Mouse (Mus musculus) liver, embryonic 16.5 days (tissue): Measurements from ENCODE around the gene AL607142.1. TPM values are rescaled to one million over a fixed set of nuclear protein-coding genes. Genes with fewer than 3 reads are reported as not detected.

Experiments used
- ATAC-seq: fragments of 200-750 bp; cut with Nextera tagmentation; 2 replicates; pipeline ENCODE4 v1.8.0; 2017; ENCODE audit warnings: low read depth, mild to moderate bottlenecking, moderate number of reproducible peaks, moderate library complexity
- H3K27ac ChIP-seq: fragments of 300-500 bp; sonication (generic); 2 replicates; pipeline ENCODE4 v1.5.1; 2014; ENCODE audit warnings: mild to moderate bottlenecking, low read length
- H3K27me3 ChIP-seq: fragments of 300-500 bp; sonication (generic); 2 replicates; pipeline ENCODE4 v1.6.1; 2014; ENCODE audit warnings: low read depth, low read length, mixed read lengths; ENCODE audit not compliant: control insufficient read depth, insufficient read depth
- H3K36me3 ChIP-seq: fragments of 300-500 bp; sonication (generic); 2 replicates; pipeline ENCODE4 v1.6.1; 2014; ENCODE audit warnings: mild to moderate bottlenecking; ENCODE audit not compliant: control insufficient read depth, insufficient read depth
- H3K4me1 ChIP-seq: fragments of 300-500 bp; sonication (generic); 2 replicates; pipeline ENCODE4 v1.6.1; 2014; ENCODE audit warnings: low read depth, low read length, mixed read lengths; ENCODE audit not compliant: control insufficient read depth
- H3K4me2 ChIP-seq: fragments of 300-500 bp; sonication (generic); 2 replicates; pipeline ENCODE4 v1.6.1; 2014; ENCODE audit warnings: low read depth, low read length, mixed read lengths
- H3K4me3 ChIP-seq: fragments of 300-500 bp; sonication (generic); 2 replicates; pipeline ENCODE4 v1.5.1; 2014; ENCODE audit warnings: low read depth, mild to moderate bottlenecking, low read length
- H3K9ac ChIP-seq: fragments of 300-500 bp; sonication (generic); 2 replicates; pipeline ENCODE4 v1.6.1; 2014; ENCODE audit warnings: low read depth, low read length
- H3K9me3 ChIP-seq: fragments of 300-500 bp; sonication (generic); replicated peaks from 2 replicates; pipeline ENCODE4 v1.6.1; 2016; ENCODE audit warnings: low read length; ENCODE audit not compliant: control insufficient read depth
- WGBS: fragments of 180-500 bp; shearing (Covaris S2); extraction: QIAGEN DNeasy Blood & Tissue Kit; methylation state at CpG from one replicate; pipeline ENCODE4 v1.1.7; 2014; ENCODE audit not compliant: insufficient replicate concordance; 5-methylcytosine and 5-hydroxymethylcytosine counted together
- polyA plus RNA-seq: library from polyadenylated mRNA; unstranded; fragments of >200 nt; fragmentation: Nextera tagmentation; extraction: Ambion mirVana; gene quantifications from 2 replicates; pipeline ENCODE4 v1.2.1, GENCODE M21; 2015

Gene AL607142.1
- polyA plus RNA-seq, 1 experiment from 2014 or later: not detected

DNA sequence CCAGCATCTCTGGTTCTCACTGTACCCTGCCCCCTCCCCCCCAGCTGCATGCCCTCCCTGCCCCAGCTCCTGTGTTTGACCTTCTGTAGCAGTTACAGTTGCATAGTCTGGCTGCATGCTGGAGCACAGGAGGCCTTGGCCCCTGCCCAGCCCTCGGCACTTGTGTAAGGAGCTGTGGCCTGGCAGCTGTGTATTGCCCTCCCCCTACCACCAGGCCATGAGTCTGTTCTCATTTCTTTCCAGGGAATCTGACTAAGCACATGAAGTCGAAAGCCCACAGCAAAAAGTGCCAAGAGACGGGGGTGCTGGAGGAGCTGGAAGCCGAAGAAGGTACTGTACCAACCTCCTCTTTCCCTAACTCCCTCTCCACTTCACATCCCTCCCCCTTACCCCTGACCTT is 63.2 kb downstream of the AL607142.1 start:
- no peak overlapping the region for H3K4me3 ChIP-seq
- 50% methylated on average over 4 of the region's 4 CpGs for WGBS
- H3K27ac ChIP-seq: no peak overlapping the region
- no peaks in the 10 kb centered on the region for H3K36me3 ChIP-seq
- peak; percentile 50; the same call in 1 of the 2 replicates for ATAC-seq
- no peak overlapping the region for H3K4me2 ChIP-seq
- no peak overlapping the region for H3K9ac ChIP-seq
- H3K27me3 ChIP-seq: no peaks in the 10 kb centered on the region
- no peaks in the 10 kb centered on the region for H3K9me3 ChIP-seq
- H3K4me1 ChIP-seq: no peaks in the 10 kb centered on the region; the same call in 1 of the 2 replicates

- Histone ChIP-seq H3K4me2 (no peak overlapping the region), H3K4me3 (no peak overlapping the region), H3K9ac (no peak overlapping the region), H3K9me3 (no peaks in the 10 kb centered on the region), H3K4me1 (no peaks in the 10 kb centered on the region; the same call in 1 of the 2 replicates), H3K36me3 (no peaks in the 10 kb centered on the region), H3K27ac (no peak overlapping the region), H3K27me3 (no peaks in the 10 kb centered on the region)
- ATAC-seq: no peak
- WGBS: 31% methylated on average over 4 of the region's 4 CpGs
These were observed 64.6 kb downstream of the AL607142.1 start for GRCm38 (mm10) chr4:120129233-120129885.

- no peaks in the 10 kb centered on the region for H3K9me3 ChIP-seq
- no peak for ATAC-seq
- H3K4me2 ChIP-seq: no peak overlapping the region
- no peak overlapping the region for H3K4me3 ChIP-seq
- WGBS: 69% methylated on average over 4 of the region's 4 CpGs
- no peaks in the 10 kb centered on the region for H3K27me3 ChIP-seq
- H3K4me1 ChIP-seq: no peaks in the 10 kb centered on the region; the same call in 1 of the 2 replicates
- no peak overlapping the region for H3K27ac ChIP-seq
- no peaks in the 10 kb centered on the region for H3K36me3 ChIP-seq
- H3K9ac ChIP-seq: no peak overlapping the region
These were observed 66.1 kb downstream of the AL607142.1 start for GRCm38 (mm10) chr4:120130926-120131325.

DNA sequence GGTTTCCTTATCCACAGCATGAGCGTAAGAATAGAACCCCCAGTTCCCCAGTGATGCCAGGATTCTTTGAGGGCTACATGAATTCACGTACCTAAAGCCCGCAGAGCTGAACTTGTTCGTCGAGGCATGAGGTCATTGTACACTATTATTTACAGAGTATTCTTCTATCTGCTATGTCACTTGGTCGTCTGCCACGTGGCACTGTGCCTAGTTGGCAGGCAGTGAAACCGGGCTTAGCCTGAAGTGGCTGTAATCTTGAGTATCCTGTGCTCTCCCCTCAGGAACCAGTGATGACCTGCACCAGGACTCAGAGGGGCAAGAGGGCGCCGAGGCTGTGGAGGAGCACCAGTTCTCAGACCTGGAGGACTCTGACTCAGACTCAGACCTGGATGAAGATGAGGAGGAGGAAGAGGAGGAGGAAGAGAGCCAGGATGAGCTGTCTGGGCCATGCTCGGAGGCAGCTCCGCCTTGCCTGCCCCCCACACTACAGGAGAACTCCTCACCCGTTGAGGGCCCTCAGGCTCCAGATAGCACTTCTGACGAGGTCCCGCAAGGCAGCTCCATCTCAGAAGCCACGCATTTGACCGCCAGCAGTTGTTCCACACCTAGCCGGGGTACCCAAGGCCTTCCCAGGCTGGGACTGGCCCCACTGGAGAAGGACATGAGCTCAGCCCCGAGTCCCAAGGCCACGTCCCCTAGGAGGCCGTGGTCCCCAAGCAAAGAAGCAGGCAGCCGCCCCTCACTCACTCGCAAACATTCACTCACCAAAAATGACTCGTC is 66.8 kb downstream of the AL607142.1 start:
- Histone ChIP-seq H3K4me3 (no peak overlapping the region), H3K27me3 (no peaks in the 10 kb centered on the region), H3K36me3 (no peaks in the 10 kb centered on the region), H3K27ac (no peak overlapping the region), H3K9me3 (no peaks in the 10 kb centered on the region), H3K4me2 (no peak overlapping the region), H3K4me1 (no peaks in the 10 kb centered on the region; the same call in 1 of the 2 replicates), H3K9ac (no peak overlapping the region)
- no peak for ATAC-seq
- 67% methylated on average over 24 of the region's 24 CpGs for WGBS

GRCm38 (mm10) chr4:120134223-120134622 is 69.4 kb downstream of the AL607142.1 start:
- H3K27me3 ChIP-seq: no peaks in the 10 kb centered on the region
- WGBS: 70% methylated on average over 6 of the region's 6 CpGs
- H3K27ac ChIP-seq: no peak overlapping the region
- H3K4me3 ChIP-seq: no peak overlapping the region
- no peak overlapping the region for H3K9ac ChIP-seq
- H3K9me3 ChIP-seq: no peaks in the 10 kb centered on the region
- no peak overlapping the region for H3K4me2 ChIP-seq
- H3K36me3 ChIP-seq: no peaks in the 10 kb centered on the region
- H3K4me1 ChIP-seq: no peaks in the 10 kb centered on the region
- no peak for ATAC-seq

GRCm38 (mm10) chr4:120141810-120142209 is 77.0 kb downstream of the AL607142.1 start:
- Histone ChIP-seq H3K4me3 (no peak overlapping the region), H3K36me3 (no peaks in the 10 kb centered on the region), H3K9me3 (no peaks in the 10 kb centered on the region), H3K4me2 (no peak overlapping the region), H3K27me3 (no peaks in the 10 kb centered on the region), H3K9ac (no peak overlapping the region), H3K27ac (no peak overlapping the region), H3K4me1 (no peaks in the 10 kb centered on the region)
- no peak for ATAC-seq
- WGBS: 62% methylated on average over 1 of the region's 1 CpGs

DNA sequence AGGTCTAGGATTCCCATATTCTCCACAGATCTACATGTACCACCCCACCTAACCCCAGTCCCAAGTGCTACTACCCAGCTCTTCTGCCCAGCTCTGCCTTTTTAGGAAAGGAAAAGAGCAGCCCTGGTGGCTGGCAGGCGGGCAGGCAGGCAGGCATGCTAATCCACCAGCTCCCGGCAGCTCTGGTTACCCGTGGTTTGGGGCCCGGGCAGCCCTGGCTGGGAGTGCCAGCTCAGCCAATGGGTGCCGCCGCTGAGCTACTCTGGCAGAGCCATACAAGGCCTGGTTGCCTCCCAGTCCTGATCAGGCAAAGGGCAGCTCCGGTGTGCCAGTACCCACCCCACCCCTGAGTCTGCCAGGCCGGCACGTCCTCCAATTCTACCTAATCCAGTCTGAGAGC is 78.1 kb downstream of the AL607142.1 start:
- Histone ChIP-seq H3K36me3 (no peaks in the 10 kb centered on the region), H3K9ac (no peak overlapping the region), H3K4me3 (no peak overlapping the region), H3K4me2 (no peak overlapping the region), H3K27me3 (no peaks in the 10 kb centered on the region), H3K4me1 (no peaks in the 10 kb centered on the region), H3K27ac (no peak overlapping the region), H3K9me3 (no peaks in the 10 kb centered on the region)
- 61% methylated on average over 9 of the region's 9 CpGs for WGBS
- ATAC-seq: no peak
